Comparison of ENCODE assay signal across 8 mouse cellular contexts in genomic region chr5:118380422-118381293, GRCm38 (mm10).
A peak's percentile ranks its signal among the peaks of the same experiment; 100 is the strongest.
DNase-seq lines count a peak whose midpoint lies in the region; ATAC-seq and TF ChIP-seq lines count a peak whose summit lies in the region.

No protein-coding gene starts in this region.

- H3K9me3 ChIP-seq in liver, embryonic 14.5 days (ENCODE audit: control insufficient read depth, low read length), result no peaks in the 10 kb centered on the region
- no peaks in the 10 kb centered on the region for H3K9me3 ChIP-seq in stomach, postnatal 0 days (ENCODE audit: control insufficient read depth, low read length)

- no peak for ATAC-seq in liver, embryonic 14.5 days (ENCODE audit: insufficient read depth)
- peak; percentile 71; the same call in 1 of the 2 replicates for ATAC-seq in stomach, postnatal 0 days (ENCODE audit: low FRiP score, low TSS enrichment)

- peak overlapping the region; percentile 63 for H3K27ac ChIP-seq in spleen, adult 2 months (ENCODE audit: insufficient read depth, low read length)
- peak overlapping the region; percentile 83 for H3K27ac ChIP-seq in embryonic fibroblast, embryonic 13.5 days (ENCODE audit: insufficient read depth, low read length)
- H3K27ac ChIP-seq in liver, embryonic 14.5 days, result no peak overlapping the region
- H3K27ac ChIP-seq in stomach, postnatal 0 days (replicated peaks), result peak overlapping the region; percentile 77

- H3K27me3 ChIP-seq in spleen, adult 2 months (ENCODE audit: control insufficient read depth, insufficient read depth, low read length), result peaks cover 2% of the 10 kb centered on the region; the same call in 1 of the 2 replicates
- peaks cover 6% of the 10 kb centered on the region for H3K27me3 ChIP-seq in liver, embryonic 14.5 days (ENCODE audit: control insufficient read depth, insufficient read depth, low read length)
- H3K27me3 ChIP-seq in stomach, postnatal 0 days (ENCODE audit: control insufficient read depth, insufficient read depth, low read length), result no peaks in the 10 kb centered on the region

- no peak for TF ChIP-seq EP300 in liver, embryonic 14.5 days (IDR thresholded peaks at IDR 0.05; ENCODE audit: low read depth)
- peak; percentile 27 for TF ChIP-seq EP300 in stomach, postnatal 0 days (optimal IDR thresholded peaks at IDR 0.05)

- H3K4me3 ChIP-seq in spleen, adult 2 months (ENCODE audit: extremely low read depth, insufficient read depth, insufficient read length), result peak overlapping the region; percentile 48; the same call in 1 of the 2 replicates
- peak overlapping the region; percentile 50 for H3K4me3 ChIP-seq in embryonic fibroblast, embryonic 13.5 days (ENCODE audit: insufficient read depth, low read length)
- peak overlapping the region; percentile 38 to 57 for H3K4me3 ChIP-seq in liver, embryonic 14.5 days (ENCODE audit: insufficient read depth in 1 of 2, low read depth in 2 of 2, low read length in 2 of 2)
- H3K4me3 ChIP-seq in stomach, postnatal 0 days (ENCODE audit: low read depth, low read length), result peak overlapping the region; percentile 44

- no peak for TF ChIP-seq POLR2A in spleen, adult 2 months (IDR thresholded peaks at IDR 0.05; ENCODE audit: low read depth, low read length)
- no peak for TF ChIP-seq POLR2A in embryonic fibroblast, embryonic 13.5 days (IDR thresholded peaks at IDR 0.05; ENCODE audit: low read depth, low read length)

- no peak for TF ChIP-seq CTCF in spleen, adult 2 months (IDR thresholded peaks at IDR 0.05; ENCODE audit: extremely low read depth, insufficient read depth, insufficient read length, insufficient replicate concordance)
- TF ChIP-seq CTCF in embryonic fibroblast, embryonic 13.5 days (IDR thresholded peaks at IDR 0.05; ENCODE audit: borderline replicate concordance, insufficient read depth, low read length), result no peak
- TF ChIP-seq CTCF in liver, embryonic 14.5 days (IDR thresholded peaks at IDR 0.05; ENCODE audit: low read depth), result 0 out of 2 replicates have a peak, but pooled peaks have one; percentile 24
- peak; percentile 51 for TF ChIP-seq CTCF in stomach, postnatal 0 days (IDR thresholded peaks at IDR 0.05; ENCODE audit: low read depth)

- no peak overlapping the region for H3K9ac ChIP-seq in liver, embryonic 14.5 days (replicated peaks)
- H3K9ac ChIP-seq in stomach, postnatal 0 days (ENCODE audit: low read length), result peak overlapping the region; percentile 43

- peak overlapping the region; percentile 71 for H3K4me2 ChIP-seq in liver, embryonic 14.5 days (ENCODE audit: low read depth)
- peak overlapping the region; percentile 74 for H3K4me2 ChIP-seq in stomach, postnatal 0 days (replicated peaks; ENCODE audit: low read depth)

- H3K36me3 ChIP-seq in spleen, adult 2 months (ENCODE audit: control insufficient read depth, insufficient read depth, low read length), result no peaks in the 10 kb centered on the region
- no peaks in the 10 kb centered on the region for H3K36me3 ChIP-seq in liver, embryonic 14.5 days (replicated peaks; ENCODE audit: control insufficient read depth, insufficient read depth, low read depth)
- no peaks in the 10 kb centered on the region for H3K36me3 ChIP-seq in stomach, postnatal 0 days (ENCODE audit: control insufficient read depth, insufficient read depth, low read length)

- under 1% methylated on average over 45 of the region's 45 CpGs for WGBS in spleen, adult 2 months
- under 1% methylated on average over 44 of the region's 45 CpGs for WGBS in liver, embryonic 14.5 days (ENCODE audit: insufficient replicate concordance)
- WGBS in stomach, postnatal 0 days, result 1% methylated on average over 41 of the region's 45 CpGs

- H3K4me1 ChIP-seq in spleen, adult 2 months (ENCODE audit: control insufficient read depth, insufficient read depth, insufficient read length), result peaks cover 11% of the 10 kb centered on the region
- no peaks in the 10 kb centered on the region for H3K4me1 ChIP-seq in embryonic fibroblast, embryonic 13.5 days (ENCODE audit: control insufficient read depth, insufficient read depth, low read length)
- peaks cover 6 to 8% of the 10 kb centered on the region in 2 experiments; a peak in 3 of 4 replicates for H3K4me1 ChIP-seq in liver, embryonic 14.5 days (replicated peaks; ENCODE audit: control insufficient read depth in 2 of 2, insufficient read depth in 2 of 2, low read length in 1 of 2)
- H3K4me1 ChIP-seq in stomach, postnatal 0 days (replicated peaks; ENCODE audit: control insufficient read depth, insufficient read depth), result peaks cover 6% of the 10 kb centered on the region; the same call in 1 of the 2 replicates

- DNase-seq in spleen, adult 2 months (ENCODE audit: low read depth in 1 of 2, low spot score in 2 of 2), result peak in 1 of 2 experiments; percentile 30
- no peak for DNase-seq in spleen, adult 12 weeks (ENCODE audit: low spot score)
- peak; percentile 48 to 58 for DNase-seq in heart, adult 9 months (ENCODE audit: low spot score in 2 of 2)
- peak; percentile 42 to 51 for DNase-seq in kidney, adult 8-10 months
- DNase-seq in liver, embryonic 14.5 days (ENCODE audit: low read depth in 3 of 3, low spot score in 3 of 3), result no peak
- DNase-seq in naive thymus-derived CD4-positive, alpha-beta T cell, adult 2 months (ENCODE audit: low read depth), result peak; percentile 42
- peak; percentile 72 for DNase-seq in stomach, postnatal 0 days (ENCODE audit: low spot score)

Comparison
In these comparisons a context has a peak if more than half of its experiments do, and no peak if none do; other contexts are left out.
1. DNase-seq: peak in heart, adult 9 months (2 of 2), kidney, adult 8-10 months (2 of 2), naive thymus-derived CD4-positive, alpha-beta T cell, adult 2 months (single experiment) and stomach, postnatal 0 days (single experiment); none in spleen, adult 12 weeks (single experiment) and liver, embryonic 14.5 days (0 of 3).
2. CTCF ChIP-seq: peak in liver, embryonic 14.5 days (single experiment) and stomach, postnatal 0 days (single experiment); none in spleen, adult 2 months (single experiment) and embryonic fibroblast, embryonic 13.5 days (single experiment).
3. Peak in every context shown above with its lines, with median percentiles within 50 percentile points of each other: H3K4me3 ChIP-seq.